Mouse (Mus musculus): ENCODE data around the gene Fam186b.

DNA sequence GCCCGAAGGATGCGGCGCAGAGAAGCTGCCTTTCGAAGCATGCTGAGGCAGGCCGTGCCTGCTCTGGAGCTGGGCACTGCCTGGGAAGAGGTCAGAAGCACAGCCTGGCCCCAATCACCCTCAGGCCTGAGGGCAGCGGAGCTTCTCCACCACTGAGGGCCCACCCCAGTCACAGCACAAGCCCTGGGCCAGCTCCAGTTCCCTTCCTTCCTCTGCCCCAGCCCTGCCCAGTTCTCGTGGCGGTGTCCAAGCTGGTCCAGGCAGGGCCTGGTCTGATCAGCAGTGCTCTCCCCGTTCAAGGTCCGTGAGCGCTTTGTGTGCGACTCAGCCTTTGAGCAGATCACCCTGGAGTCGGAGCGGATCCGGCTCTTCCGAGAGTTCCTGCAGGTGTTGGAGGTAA, 19.2 kb upstream of the Fam186b start:
- TF ChIP-seq POLR2A (IDR thresholded peaks at IDR 0.05; ENCODE audit: borderline replicate concordance, extremely low read depth, insufficient read depth, insufficient read length, poor library complexity, severe bottlenecking) (no peak), CTCF (IDR thresholded peaks at IDR 0.05; ENCODE audit: borderline replicate concordance, extremely low read depth, insufficient read depth, insufficient read length) (no peak)
